Mouse (Mus musculus) C2C12 (cell line): ENCODE data around the gene Shroom2. TPM values are rescaled to one million over a fixed set of nuclear protein-coding genes. Genes with fewer than 3 reads are reported as not detected.

Source experiments
- H3K27me3 ChIP-seq: one replicate; pipeline ENCODE4 v1.6.1; 2011; ENCODE audit not compliant: control insufficient read depth, insufficient read depth, insufficient read length
- H3K36me3 ChIP-seq: one replicate; pipeline ENCODE4 v1.6.1; 2011; ENCODE audit not compliant: control insufficient read depth, insufficient read depth
- H3K4me3 ChIP-seq: one replicate; pipeline ENCODE4 v1.5.1; 2011; ENCODE audit warnings: mild to moderate bottlenecking, control low read depth; ENCODE audit not compliant: poor library complexity, insufficient read depth, severe bottlenecking
- H3K79me2 ChIP-seq: one replicate; pipeline ENCODE4 v1.6.1; 2011; ENCODE audit not compliant: control insufficient read depth, insufficient read depth
- H3K79me3 ChIP-seq: one replicate; pipeline ENCODE4 v1.6.1; 2011; ENCODE audit warnings: low read depth, control low read depth
- H3ac ChIP-seq: one replicate; pipeline ENCODE3; 2011; ENCODE audit warnings: low read depth; ENCODE audit not compliant: control insufficient read depth, insufficient read length
- CEBPB ChIP-seq: IDR thresholded peaks from one replicate; pipeline ENCODE4 v1.6.1; 2011; ENCODE audit warnings: low read depth, mild to moderate bottlenecking, control low read depth, moderate library complexity
- CTCF ChIP-seq: IDR thresholded peaks from one replicate; pipeline ENCODE4 v1.5.1; 2011; ENCODE audit not compliant: control insufficient read depth, insufficient read depth, insufficient read length
- FOSL1 ChIP-seq: IDR thresholded peaks from one replicate; pipeline ENCODE4 v1.8.0; 2011; ENCODE audit warnings: mild to moderate bottlenecking, low read length; ENCODE audit not compliant: poor library complexity, insufficient read depth, severe bottlenecking
- MAX ChIP-seq: IDR thresholded peaks from one replicate; pipeline ENCODE4 v1.6.1; 2011; ENCODE audit warnings: mild to moderate bottlenecking, control low read depth
- MYOD1 ChIP-seq: IDR thresholded peaks from one replicate; pipeline ENCODE4 v1.6.1; 2011; ENCODE audit warnings: low read depth; ENCODE audit not compliant: control insufficient read depth, insufficient read length
- MYOG ChIP-seq: IDR thresholded peaks from one replicate; pipeline ENCODE4 v1.6.1; 2011; ENCODE audit not compliant: control insufficient read depth, insufficient read length; ENCODE audit errors: extremely low read depth
- USF1 ChIP-seq: IDR thresholded peaks from one replicate; pipeline ENCODE4 v1.6.1; 2011; ENCODE audit warnings: low read depth, mild to moderate bottlenecking, control low read depth, moderate library complexity
- polyA plus RNA-seq: library from polyadenylated mRNA; unstranded; fragments of >200 nt; fragmentation: generic; extraction: Trizol; gene quantifications from one replicate; pipeline ENCODE4 v1.2.1, GENCODE M21; 2012; ENCODE audit warnings: missing spikeins

The Shroom2 gene
- polyA plus RNA-seq, 1 experiment: 0.08 TPM

- H3ac ChIP-seq: no peak overlapping the region
- H3K4me3 ChIP-seq: no peak overlapping the region
- H3K79me2 ChIP-seq: no peaks in the 10 kb centered on the region
- no peaks in the 10 kb centered on the region for H3K27me3 ChIP-seq
- no peaks in the 10 kb centered on the region for H3K36me3 ChIP-seq
- no peaks in the 10 kb centered on the region for H3K79me3 ChIP-seq
- TF ChIP-seq MAX (no peak), CTCF (no peak), FOSL1 (no peak), CEBPB (no peak)
These were observed 13.4 kb downstream of the Shroom2 start for GRCm38 (mm10) chrX:152755819-152756218.

- no peaks in the 10 kb centered on the region for H3K27me3 ChIP-seq
- TF ChIP-seq MAX (no peak), MYOD1 (no peak), CEBPB (no peak), USF1 (no peak), CTCF (no peak), FOSL1 (no peak), MYOG (no peak)
- H3K79me3 ChIP-seq: no peaks in the 10 kb centered on the region
- H3K36me3 ChIP-seq: no peaks in the 10 kb centered on the region
- H3K4me3 ChIP-seq: no peak overlapping the region
- no peak overlapping the region for H3ac ChIP-seq
- H3K79me2 ChIP-seq: no peaks in the 10 kb centered on the region
These were observed 23.3 kb downstream of the Shroom2 start for GRCm38 (mm10) chrX:152745925-152746324.

GRCm38 (mm10) chrX:152743642-152744041 lies 25.6 kb downstream of the Shroom2 start:
- Histone ChIP-seq H3K79me2 (no peaks in the 10 kb centered on the region), H3K36me3 (no peaks in the 10 kb centered on the region), H3K79me3 (no peaks in the 10 kb centered on the region), H3K4me3 (no peak overlapping the region), H3ac (no peak overlapping the region), H3K27me3 (no peaks in the 10 kb centered on the region)
- no peak for TF ChIP-seq MYOG
- TF ChIP-seq MAX: no peak
- TF ChIP-seq CTCF: no peak
- no peak for TF ChIP-seq USF1
- no peak for TF ChIP-seq MYOD1
- no peak for TF ChIP-seq FOSL1
- TF ChIP-seq CEBPB: no peak

- H3K27me3 ChIP-seq: no peaks in the 10 kb centered on the region
- no peaks in the 10 kb centered on the region for H3K79me2 ChIP-seq
- TF ChIP-seq MYOG: no peak
- TF ChIP-seq FOSL1: no peak
- no peak for TF ChIP-seq USF1
- TF ChIP-seq MYOD1: no peak
- no peak for TF ChIP-seq MAX
- TF ChIP-seq CTCF: no peak
- no peak for TF ChIP-seq CEBPB
- no peak overlapping the region for H3K4me3 ChIP-seq
- no peak overlapping the region for H3ac ChIP-seq
- H3K36me3 ChIP-seq: no peaks in the 10 kb centered on the region
- H3K79me3 ChIP-seq: no peaks in the 10 kb centered on the region
These were observed 30.4 kb downstream of the Shroom2 start for GRCm38 (mm10) chrX:152738759-152739368.

- TF ChIP-seq MYOD1: no peak
- H3K27me3 ChIP-seq: no peaks in the 10 kb centered on the region
These were observed 31.1 kb downstream of the Shroom2 start for GRCm38 (mm10) chrX:152738191-152738590.

GRCm38 (mm10) chrX:152735283-152735682 lies 34.0 kb downstream of the Shroom2 start:
- H3K79me3 ChIP-seq: no peaks in the 10 kb centered on the region
- TF ChIP-seq FOSL1 (no peak), CEBPB (no peak), MAX (no peak), MYOD1 (no peak), USF1 (no peak), CTCF (no peak), MYOG (no peak)
- H3K4me3 ChIP-seq: no peak overlapping the region
- no peak overlapping the region for H3ac ChIP-seq
- H3K27me3 ChIP-seq: no peaks in the 10 kb centered on the region
- H3K79me2 ChIP-seq: no peaks in the 10 kb centered on the region
- H3K36me3 ChIP-seq: no peaks in the 10 kb centered on the region

More at GRCm38 (mm10) chrX:152738191-152738590, 31.1 kb downstream of the Shroom2 start:
- H3K36me3 ChIP-seq: no peaks in the 10 kb centered on the region
- no peak overlapping the region for H3K4me3 ChIP-seq
- H3K79me2 ChIP-seq: no peaks in the 10 kb centered on the region
- H3K79me3 ChIP-seq: no peaks in the 10 kb centered on the region
- no peak overlapping the region for H3ac ChIP-seq
